Mouse (Mus musculus) retina, postnatal 1 day (tissue): ENCODE measurements around the gene Prtn3.
"Not testable (repeated sequence)": the region's sequence is repeated elsewhere in the genome, so short reads cannot be mapped to it uniquely, and the experiment has no call there.

Source experiments
- DNase-seq: peaks from one replicate; pipeline ENCODE4 v3.0.0-alpha.2; 2012

The Prtn3 gene

DNA sequence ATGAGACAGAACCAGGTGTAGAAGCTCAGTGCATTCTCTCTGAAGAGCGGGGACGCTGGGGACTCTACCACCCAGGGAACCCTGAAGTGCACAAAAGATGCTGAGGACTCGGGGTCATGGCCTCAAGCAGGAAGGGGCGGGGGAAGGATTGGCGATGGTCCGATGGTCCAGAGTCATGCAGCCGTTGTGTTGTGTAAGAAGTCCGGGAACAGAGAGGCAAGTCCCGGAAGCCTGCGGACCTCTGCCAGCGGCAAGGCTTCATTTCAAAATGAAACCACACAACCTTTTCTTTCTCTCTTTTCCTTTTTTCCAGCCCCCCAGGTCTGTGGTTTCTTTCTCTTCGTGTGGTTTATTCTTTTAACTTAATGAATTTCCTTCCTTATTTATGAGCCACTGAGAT is 3.5 kb downstream of the Prtn3 start:
- no peak for DNase-seq

DNA sequence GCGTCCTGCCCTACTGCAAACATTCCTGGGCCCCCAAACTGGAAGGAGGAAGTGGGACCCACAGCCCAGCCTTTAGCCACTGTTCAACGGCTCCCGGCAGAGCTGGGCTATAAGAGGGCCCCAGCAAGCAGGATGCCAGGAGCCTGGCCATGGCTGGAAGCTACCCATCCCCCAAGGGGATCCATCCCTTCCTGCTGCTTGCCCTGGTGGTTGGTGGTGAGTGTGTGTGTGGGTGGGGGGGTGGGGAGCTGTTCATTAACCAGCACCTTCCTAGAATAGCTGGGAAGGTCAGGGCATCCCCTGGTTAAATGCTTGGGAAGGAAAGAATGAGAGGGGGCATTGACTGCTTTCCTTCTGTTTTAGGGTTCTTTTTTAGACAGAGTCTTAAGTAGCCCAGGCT is 5.3 kb downstream of the Prtn3 start:
- DNase-seq, result no peak

DNA sequence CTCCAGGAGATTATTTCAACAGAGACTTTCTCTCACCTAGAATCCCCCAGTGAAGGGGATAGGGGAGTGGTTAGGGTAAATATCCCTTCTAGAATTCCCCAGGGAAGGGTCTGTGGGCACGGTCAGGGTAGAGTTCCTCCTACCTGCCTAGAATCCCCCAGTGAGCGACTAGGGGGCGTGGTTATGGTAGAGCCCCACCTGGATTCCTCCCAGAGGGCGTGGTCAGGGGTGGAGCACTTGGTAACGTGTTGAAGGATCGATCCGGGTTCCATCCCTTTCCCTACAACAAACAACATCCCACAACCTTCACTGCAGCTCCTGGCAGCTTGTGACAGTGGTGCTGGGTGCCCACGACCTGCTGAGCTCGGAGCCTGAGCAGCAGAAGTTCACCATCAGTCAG is 6.4 kb downstream of the Prtn3 start:
- DNase-seq, result no peak

DNA sequence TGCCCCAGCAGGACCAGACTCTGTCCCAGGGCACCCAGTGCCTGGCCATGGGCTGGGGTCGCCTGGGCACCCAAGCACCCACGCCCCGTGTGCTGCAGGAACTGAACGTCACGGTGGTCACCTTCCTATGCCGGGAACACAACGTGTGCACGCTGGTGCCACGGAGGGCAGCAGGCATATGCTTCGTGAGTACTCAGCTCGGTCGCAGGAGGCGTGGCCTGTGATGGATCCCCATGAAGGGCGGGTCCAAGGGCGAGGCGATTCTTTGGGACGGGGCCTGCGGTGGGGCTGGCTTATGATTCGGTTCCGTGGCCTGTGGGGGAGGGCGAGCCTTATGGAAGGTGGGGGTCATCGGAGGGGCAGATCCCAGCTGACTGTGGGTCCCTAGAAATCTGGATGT is 7.7 kb downstream of the Prtn3 start:
- DNase-seq, result peak; percentile 68

DNA sequence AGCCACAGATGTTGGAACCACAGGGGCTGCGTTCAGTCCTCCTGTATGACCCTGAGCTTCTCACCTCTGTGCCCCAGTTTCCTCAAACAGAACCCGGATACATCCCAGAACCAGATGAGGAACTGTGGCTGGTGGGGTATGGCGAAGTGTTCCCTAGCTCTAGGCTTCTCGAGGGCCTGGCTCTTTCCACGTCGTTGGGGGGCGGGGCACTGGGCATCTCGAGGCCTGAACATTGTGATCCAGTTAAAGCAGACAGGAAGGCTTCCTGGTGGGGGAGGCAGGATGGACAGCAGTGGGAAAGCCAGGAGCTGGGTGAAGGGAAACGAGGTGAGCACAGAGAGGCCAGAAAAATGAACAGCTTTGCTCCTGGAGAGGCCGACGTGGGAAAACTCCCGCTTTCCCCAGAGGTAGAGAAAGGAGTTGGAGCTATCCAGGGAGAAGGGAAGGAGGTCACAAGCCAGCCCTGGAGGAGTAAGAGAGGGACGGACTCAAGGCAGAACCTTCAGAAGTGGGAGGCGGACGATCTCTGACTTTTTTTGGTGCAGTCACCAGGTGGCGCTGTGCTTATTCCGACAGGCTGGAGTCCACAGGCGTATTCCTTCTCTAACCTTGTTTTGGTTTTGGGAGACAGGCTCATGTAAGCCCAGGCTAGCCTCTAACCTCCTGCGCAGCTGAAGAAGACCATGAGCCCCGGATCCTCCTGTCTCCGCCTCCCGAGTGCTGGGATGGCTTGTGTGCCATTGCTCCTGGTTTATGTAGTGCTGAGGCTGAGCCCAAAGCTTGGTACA is 9.2 kb downstream of the Prtn3 start:
- DNase-seq, result peak; percentile 92

DNA sequence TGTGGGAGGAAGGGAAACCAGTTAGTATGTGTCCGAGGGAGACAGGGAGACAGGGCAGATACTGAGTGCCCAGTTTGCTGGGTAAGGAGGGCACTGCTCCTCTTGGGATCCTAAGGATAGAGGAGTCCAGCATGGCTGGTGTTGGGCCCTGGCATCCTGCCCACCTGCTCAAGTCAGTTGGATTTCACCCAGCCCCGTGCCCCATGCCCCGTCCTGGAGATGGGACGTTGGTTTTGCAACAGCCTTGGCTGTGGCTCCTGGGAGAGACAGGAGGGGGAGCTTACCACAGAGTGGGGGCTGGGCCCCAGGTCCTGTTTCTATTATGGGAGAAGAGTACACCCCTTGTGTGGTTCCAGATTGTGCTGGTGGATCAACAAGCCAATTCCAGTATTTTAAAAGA is 10.2 kb downstream of the Prtn3 start:
- no peak for DNase-seq

DNA sequence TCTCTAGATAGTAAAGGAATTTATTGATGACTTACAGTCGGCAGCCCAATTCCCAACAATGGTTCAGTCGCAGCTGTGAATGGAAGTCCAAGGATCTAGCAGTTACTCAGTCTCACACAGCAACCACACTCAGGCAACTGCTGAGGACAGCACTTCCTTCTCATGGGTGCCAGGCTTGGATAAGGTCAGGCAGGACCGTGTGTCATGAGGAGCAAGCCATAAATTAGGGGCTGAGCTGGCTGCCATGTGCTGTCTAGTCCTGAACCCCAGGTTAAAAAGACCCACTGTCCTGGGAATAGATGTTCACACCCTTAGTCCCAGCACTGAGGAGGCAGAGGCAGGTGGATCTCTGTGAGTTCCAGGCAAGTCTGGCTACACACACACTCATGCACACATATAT is 10.7 kb downstream of the Prtn3 start:
- DNase-seq, result not testable (repeated sequence)

DNA sequence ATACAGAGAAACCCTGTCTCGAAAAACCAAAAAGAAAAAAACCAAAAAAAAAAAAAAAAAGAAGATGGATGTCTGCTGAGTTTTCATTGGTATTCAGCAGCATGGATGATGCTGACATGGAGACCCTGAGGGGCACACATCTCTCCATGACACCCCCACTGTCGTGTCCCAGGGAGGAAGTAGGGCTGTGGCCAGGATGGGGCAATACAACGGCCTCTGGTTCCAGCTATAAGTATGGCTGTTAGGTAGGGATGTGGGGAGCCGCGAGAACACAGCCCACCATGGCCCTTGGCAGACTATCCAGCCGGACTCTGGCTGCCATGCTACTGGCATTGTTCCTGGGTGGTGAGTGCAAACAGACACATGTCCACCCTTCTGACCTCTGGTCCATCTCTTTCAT is 11.8 kb downstream of the Prtn3 start, which contains the start of gene Elane:
Elane (plus strand) TSS at position 194 of the 400 bp plus-strand sequence.
- no peak for DNase-seq

DNA sequence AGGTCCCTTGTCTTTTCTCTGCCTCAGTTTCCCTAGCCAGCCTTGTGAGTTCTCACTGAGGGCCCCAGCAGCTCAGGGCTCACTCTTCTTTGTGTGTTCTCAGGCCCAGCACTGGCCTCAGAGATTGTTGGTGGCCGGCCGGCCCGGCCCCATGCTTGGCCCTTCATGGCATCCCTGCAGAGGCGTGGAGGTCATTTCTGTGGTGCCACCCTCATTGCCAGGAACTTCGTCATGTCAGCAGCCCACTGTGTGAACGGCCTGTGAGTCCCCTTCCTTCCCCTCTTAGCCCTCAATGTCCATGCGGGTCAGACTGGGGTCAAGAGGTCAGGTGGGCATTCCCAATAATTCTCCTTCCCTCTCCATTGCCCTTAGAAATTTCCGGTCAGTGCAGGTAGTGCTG is 12.3 kb downstream of the Prtn3 start:
- no peak for DNase-seq

DNA sequence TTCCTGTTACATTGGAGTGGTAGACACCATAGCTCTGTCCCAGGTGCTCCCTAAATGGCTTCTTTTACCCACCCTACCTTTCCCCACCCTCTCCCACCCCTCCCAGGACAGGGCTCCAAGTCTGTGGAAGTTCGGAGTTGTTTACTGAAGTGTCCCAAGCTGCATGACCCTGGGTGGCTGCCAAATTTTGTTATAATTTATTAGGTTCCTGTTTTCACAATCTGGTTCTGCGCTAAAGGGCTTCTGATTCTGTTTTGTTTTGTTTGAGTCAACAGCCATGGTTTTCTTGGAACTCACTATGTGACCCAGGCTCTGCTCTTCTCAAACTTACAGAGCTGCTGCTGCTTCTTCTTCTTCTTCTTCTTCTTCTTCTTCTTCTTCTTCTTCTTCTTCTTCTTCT is 15.1 kb downstream of the Prtn3 start:
- no peak for DNase-seq

DNA sequence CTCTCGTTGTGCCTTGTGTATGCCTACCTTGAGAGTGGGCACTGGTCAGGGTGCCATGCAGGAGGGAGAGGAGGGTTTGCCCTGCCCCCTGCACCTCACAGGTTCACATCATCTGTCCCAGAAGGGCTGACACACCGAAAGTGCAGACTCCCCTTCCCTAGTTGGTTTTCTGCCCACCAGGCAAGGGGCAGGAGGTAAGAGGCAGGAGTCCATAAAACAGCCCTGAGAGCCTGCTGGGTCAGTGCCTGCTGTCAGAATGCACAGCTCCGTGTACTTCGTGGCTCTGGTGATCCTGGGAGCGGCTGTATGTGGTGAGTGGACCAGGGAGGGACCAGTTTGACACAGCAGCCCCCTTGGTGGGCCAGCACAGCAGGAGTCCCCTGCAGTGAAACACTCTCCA is 16.4 kb downstream of the Prtn3 start, which contains the start of gene Cfd:
Cfd (plus strand) TSS at position 184 of the 400 bp plus-strand sequence.
- no peak for DNase-seq

DNA sequence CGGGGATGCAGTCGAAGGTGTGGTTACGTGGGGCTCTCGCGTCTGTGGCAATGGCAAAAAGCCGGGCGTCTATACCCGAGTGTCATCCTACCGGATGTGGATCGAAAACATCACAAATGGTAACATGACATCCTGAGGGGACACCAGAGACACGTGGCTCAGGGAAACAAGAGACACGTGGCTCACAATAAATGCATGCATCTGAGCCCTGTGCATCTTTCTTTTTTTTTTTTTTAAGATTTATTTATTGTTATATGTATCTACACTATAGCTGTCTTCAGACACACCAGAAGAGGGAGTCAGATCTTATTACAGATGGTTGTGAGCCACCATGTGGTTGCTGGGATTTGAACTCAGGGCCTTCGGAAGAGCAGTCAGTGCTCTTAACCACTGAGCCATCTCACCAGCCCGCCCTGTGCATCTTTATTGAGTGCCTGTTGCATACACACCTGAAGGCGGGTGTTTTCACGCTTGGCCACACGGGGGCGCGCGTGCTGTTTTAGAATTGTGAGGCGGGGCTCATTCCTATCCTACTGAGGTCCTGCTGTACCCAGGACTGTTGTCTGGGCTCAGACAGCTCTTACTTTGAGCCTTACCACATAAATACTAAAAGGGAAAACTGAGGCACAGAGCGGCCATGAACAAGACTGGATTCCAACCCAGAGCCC is 18.3 kb downstream of the Prtn3 start:
- peak; percentile 86 for DNase-seq

DNA sequence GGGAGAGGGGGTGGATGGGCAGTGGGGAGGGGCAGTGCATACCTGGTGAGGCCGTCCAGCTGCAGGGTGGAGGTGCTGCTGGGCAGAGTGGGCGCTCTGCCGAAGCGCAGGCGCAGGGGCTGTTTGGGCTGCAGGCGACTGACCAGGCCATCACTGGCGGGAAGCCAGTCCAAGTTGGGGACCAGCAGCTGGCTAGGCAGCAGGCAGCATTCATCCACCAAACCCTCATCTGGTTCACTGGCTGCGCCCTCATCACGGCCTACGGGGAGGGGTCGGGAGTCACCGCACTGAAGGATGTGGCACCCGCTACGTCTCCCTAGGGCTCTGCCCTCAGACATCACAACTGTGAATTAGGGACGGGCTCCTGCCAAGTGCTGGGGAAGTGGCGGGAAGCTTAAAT is 22.0 kb downstream of the Prtn3 start:
- no peak for DNase-seq

DNA sequence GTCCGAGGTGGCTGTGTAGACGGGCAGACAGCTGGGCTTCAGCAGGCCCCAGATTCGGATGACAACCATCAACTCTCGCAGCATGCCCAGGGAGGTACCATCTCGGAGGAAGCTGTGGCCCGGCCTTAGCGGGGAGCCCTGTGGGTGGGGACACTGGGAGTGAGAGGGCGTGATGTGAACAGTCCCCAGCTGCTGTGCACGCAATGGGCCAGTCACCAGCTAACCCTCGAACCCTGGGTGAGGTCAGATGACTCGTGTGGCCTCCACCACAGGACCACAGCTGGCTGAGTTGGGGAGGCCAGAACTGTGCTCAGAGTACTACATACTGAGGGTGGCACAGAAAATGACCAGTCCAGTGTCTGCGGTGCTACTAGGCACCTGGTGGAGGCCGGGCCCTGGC is 22.5 kb downstream of the Prtn3 start:
- DNase-seq, result no peak

DNA sequence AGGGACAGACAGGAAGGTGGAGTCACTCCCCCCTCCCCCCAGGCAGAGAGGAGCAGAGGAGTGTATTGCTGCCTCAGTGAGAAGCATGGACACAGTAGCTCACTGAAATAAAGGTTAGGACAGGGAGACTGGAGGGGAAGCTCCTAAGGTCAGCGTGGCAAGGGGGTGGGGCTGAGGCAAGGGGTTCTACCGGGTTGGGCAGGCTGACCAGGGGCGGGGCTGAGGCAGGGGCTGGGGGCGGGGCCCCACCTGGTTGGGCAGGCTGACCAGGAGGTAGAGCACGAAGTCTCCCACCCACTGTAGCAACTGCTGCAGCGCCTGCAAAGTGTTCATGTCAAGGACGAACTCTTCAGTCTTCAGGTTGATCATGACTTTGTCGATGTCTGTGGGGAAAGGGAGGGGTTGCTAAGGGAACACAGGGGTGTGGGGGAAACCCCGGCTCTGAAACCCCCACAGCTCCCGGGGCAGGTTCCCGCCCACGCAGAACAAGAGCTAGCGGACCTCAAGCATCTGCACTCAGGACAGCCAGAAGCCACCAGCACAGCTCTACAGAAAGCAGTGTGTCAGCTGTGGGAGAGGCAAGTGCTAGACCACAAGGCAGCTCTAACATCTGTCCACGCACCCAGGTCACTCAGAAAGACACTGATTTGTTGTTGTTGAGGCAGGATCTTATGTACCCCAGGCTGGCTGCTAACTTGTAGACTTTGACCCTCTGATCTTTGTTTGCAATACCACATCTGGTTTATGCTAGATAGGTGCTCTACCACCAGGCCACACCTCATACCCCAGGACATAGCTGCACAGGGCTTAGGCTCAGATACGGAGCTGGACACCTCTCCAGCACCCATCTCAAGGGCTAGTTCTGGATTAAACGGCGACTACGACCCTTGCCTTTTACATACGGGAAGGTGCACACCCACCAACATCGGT is 23.3 kb downstream of the Prtn3 start:
- DNase-seq, result no peak

DNA sequence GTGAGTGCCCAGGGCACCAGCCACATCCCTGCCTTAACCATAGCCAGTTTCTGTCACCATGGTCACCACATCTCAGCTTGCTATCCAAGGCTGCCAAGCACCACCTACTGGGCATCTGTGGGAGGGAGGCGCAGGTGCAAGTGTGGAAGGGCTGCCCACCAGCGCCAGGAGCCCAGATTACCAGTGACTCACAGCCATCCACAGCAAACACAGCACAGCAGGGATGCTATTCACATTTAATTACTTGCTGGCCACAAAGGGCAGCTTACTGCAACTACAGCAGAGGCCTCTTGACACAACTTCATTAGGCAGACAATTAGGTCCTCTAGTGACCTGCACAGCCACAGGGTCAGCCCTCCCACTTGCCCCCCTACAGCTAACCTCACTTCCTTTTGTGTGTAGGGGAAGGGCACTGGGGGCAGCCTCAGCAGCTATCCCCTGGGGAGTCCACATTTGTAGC is 26.7 kb downstream of the Prtn3 start:
- DNase-seq, result peak; percentile 98

DNA sequence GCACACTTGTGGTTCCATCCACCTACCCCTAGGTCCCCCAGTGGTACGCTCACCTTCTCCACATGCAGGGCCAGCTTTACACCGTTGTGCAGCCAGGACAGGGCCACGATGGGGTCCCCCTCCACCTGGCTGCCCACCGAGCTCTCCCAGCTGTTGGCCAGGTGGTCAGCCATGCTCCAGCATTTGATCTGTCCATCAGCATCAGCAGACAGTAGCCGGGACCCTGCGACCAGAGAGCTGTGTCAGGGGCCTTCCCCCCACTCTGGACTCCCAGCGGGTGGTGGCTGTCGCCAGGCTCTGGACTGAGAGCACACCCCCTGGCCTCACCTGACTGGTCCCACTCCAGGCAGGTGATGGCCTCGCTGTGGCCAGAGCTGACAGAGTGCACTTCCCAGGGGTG is 32.4 kb downstream of the Prtn3 start:
- no peak for DNase-seq

DNA sequence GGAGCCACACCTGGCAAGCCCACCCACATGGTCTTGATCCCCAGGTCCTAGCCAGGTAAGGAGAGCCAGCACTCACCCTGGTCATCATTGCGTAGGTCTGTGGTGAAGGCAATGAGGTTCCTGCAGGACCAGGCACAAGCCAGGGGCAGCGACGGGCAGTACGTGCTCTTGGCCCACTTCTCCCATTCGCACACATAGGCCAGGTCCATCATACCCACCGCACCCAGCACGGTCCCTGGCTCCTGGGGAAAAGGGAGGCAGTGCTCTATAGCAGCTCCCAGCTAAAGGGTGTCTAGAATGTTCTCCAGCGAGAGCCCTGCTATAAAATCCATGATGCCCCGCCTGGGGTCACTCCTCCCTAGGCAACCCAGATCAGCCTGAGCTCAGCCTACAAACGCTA is 33.1 kb downstream of the Prtn3 start:
- no peak for DNase-seq

DNA sequence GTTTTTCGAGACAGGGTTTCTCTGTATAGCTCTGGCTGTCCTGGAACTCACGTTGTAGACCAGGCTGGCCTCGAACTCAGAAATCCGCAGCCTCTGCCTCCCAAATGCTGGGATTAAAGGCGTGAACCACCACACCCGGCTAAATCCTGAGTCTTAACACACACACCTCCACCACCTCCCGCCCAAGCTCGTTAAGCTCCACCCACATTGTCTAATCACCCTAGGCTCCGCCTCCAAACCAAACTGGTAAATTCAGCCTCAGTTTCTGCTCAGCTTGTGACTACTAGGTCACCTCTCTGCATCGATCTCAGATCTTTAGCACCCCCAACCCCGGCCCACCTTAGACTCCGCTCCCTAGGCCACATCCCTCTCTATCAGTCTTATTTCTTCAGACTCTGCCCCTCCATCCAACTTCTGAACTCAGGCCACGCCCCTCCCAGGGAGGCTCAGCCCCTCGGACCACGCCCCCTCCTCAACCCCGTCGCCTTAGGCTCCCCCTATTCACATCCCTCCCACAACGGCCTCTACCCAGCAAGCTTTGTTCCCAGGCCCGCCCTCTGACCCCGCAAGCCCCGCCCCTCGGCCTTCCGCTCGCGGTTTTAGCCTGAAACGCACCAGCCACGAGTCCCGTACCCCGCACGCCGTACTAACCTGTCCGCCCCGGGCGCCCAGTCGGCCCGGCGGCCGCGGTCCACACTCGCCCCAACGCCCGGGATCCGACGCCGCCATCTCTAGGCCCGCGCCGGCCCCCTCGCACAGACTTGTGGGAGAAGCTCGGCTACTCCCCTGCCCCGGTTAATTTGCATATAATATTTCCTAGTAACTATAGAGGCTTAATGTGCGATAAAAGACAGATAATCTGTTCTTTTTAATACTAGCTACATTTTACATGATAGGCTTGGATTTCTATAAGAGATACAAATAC is 34.2 kb downstream of the Prtn3 start, which contains the start of gene Med16:
Med16 (minus strand) TSS at position 757 of the 925 bp plus-strand sequence.
- DNase-seq, result peak; percentile 98

DNA sequence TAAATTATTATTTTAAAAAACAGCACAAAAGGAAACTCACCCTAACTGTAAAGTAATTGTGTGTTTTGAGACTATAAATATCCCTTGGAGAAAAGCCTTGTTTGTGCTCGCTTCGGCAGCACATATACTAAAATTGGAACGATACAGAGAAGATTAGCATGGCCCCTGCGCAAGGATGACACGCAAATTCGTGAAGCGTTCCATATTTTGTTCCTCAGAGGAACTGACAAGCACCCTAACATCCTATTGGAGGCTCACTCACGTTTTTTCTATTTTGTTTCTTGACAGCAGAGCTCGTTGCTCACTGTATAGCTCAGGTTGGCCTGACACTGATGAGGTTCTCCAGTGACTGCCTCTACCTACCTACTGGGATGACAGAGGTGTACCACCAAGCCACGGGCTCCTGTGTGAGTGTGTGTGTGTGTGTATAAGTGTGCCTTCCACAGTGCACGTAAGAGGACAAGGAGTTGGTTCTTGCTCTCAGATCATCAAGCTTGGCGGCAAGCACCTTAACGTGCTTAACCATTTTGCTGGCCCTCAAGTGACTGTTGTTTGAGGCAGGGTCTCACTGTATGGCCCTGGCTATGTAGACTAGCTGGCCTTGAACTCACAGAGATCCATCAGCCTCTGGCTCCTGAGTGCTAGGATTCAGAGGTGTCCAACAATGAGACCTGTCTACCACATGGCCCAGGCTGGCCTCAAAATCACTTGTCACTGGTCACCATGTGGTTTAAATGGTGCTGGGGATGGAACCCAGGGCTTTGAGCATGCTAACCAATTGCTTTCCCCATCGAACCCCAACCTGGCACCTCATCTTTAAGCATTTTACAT is 35.0 kb downstream of the Prtn3 start:
- no peak for DNase-seq

DNA sequence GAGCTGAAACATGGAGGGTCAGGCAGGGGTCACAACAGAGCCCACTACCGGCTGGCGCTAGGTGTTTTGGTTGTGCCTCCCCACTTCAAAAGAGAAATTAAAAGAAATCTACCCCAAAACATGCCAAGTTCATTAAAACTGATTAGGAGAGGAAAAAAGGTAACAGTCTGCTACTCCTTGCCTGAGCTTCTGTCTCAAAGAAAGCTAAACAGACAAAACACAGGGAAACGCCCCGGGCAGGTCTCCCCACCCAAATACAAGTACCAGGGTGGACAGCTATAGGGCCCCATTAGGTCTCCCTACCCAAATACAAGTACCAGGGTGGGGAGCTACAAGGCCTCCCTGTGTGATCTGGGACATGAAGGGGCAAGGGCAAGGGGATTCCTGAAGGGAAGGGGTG is 36.3 kb downstream of the Prtn3 start, which contains the start of gene Gm26602:
Gm26602 (plus strand) TSS at position 301 of the 400 bp plus-strand sequence.
- DNase-seq, result no peak
